Mouse (Mus musculus): ENCODE results near the gene Wdr5b. TPM values are rescaled to one million over a fixed set of nuclear protein-coding genes. Genes with fewer than 3 reads are reported as not detected.

The Wdr5b gene
- 2.9 TPM for polyA plus RNA-seq (2017; shearing (Covaris generic))

DNA sequence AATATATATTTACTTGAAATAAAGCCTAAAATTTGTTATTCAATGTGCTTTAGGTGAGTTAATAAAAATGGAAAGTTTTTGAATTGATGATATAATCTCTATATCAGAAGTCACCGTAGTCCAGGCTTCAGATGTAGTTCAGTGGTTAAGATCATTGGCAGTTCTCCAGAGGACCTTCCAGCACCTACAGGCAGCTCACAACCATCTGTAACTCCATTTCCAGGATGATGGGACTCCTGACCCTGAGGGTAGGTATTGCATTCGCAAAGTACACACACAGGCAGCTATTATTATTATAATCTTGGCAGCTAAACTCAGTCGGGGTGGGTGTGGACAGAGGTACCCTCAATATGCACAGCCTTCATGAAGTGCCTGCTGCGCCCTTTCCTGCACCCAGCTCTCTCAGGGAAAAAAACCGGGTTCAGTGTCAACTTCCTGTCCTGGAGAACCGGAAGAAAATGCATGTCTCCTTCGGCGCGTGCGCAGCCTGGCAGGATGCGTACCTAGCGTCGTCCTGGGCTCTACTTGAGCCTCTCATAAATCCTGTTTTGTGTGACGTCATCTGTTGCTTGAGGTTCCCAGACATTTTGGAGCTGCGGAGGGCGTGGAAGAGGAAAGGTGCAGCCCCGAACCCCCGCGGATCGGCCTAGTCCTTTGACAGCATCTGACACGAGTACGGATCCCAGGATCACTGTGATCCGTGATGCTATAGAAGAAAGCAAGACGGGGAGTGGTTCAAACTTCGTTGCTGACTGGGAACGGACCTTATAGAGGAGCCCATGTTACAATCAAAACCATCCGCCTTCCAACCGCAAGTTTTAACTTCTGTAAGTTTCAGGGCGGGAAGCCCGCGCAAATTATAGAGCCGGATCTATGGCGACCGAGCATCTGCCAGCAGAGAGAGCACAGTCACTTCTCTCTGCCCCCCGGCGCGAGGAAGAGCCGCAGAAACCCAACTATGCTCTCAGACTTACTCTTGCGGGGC, at the start of gene Wdr5b:
Wdr5b (plus strand) TSS at position 551 of the 985 bp plus-strand sequence.

GRCm38 (mm10) chr16:36071450-36072379, 30.7 kb downstream of the Wdr5b start, which contains the start of the genes Fam162a and Ccdc58:
Fam162a (minus strand) TSS chr16:36071594.
Ccdc58 (plus strand) TSS chr16:36071685.

Other genes with a start within 250 kb of the Wdr5b start
- 49.3 TPM for gene Parp14, start 169.6 kb upstream of the Wdr5b start, polyA plus RNA-seq (2017; shearing (Covaris generic))
- 36.1 TPM for gene Parp9, start 102.7 kb upstream of the Wdr5b start, polyA plus RNA-seq (2017; shearing (Covaris generic))
- 21.9 TPM for gene Dtx3l, start 102.0 kb upstream of the Wdr5b start, polyA plus RNA-seq (2017; shearing (Covaris generic))
- gene Kpna1, start 62.4 kb upstream of the Wdr5b start, polyA plus RNA-seq (2017; shearing (Covaris generic)), result 194 TPM
- gene Fam162a, start 30.4 kb downstream of the Wdr5b start, polyA plus RNA-seq (2017; shearing (Covaris generic)), result 63.6 TPM
- 29.6 TPM for gene Ccdc58, start 30.5 kb downstream of the Wdr5b start, polyA plus RNA-seq (2017; shearing (Covaris generic))
- gene Csta1, start 90.1 kb downstream of the Wdr5b start, polyA plus RNA-seq (2017; shearing (Covaris generic)), result not detected
- gene Stfa2l1, start 115.6 kb downstream of the Wdr5b start, polyA plus RNA-seq (2017; shearing (Covaris generic)), result not detected
- gene Gm5483, start 143.0 kb downstream of the Wdr5b start, polyA plus RNA-seq (2017; shearing (Covaris generic)), result not detected
- gene Gm5416, start 169.2 kb downstream of the Wdr5b start, polyA plus RNA-seq (2017; shearing (Covaris generic)), result not detected
- gene 2010005H15Rik, start 180.3 kb downstream of the Wdr5b start, polyA plus RNA-seq (2017; shearing (Covaris generic)), result not detected
- not detected for gene Stfa1, start 235.8 kb downstream of the Wdr5b start, polyA plus RNA-seq (2017; shearing (Covaris generic))

Data from effector memory CD4-positive, alpha-beta T cell, adult 7 months (primary cell).